ENCODE assay signal across 9 mouse cellular contexts in the genomic region with DNA sequence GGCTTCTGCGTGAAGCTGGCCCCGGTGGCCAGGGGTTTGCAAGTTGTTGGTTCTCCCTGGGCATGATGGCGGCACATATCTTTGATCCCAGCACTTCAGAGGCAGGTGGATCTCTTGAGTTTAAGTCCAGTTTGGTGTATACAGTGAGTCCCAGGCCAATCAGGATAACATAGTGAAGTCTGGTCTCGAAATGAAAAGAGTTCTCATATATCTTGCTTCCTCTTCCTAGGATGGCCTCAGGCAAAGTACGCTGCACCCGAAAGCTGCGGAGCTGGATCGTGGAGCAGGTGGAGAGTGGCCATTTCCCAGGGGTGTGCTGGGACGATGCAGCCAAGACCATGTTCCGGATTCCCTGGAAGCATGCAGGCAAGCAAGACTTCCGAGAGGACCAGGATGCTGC. TPM values are rescaled to one million over a fixed set of nuclear protein-coding genes. Genes with fewer than 3 reads are reported as not detected.
A peak's percentile ranks its signal among the peaks of the same experiment; 100 is the strongest.
DNase-seq lines count a peak whose midpoint lies in the region; ATAC-seq and TF ChIP-seq lines count a peak whose summit lies in the region.
"Had no signal": no experiment of that assay in that cellular context is flagged by ENCODE, and none has a peak within 500 bp of the region (broad histone marks: within the 10 kb centered on the region; RNA-seq: fewer than 3 reads in every experiment).

No protein-coding gene starts in this region.

- TF ChIP-seq RAD21 in MEL (IDR thresholded peaks at IDR 0.05; ENCODE audit: low read depth, low read length), result no peak

- DNase-seq in kidney, adult 18-20 months, result no peak
- no peak for DNase-seq in MEL (ENCODE audit: low read depth, low spot score)
- DNase-seq in liver, embryonic 11.5 days (ENCODE audit: low spot score), result no peak
- no peak for DNase-seq in cerebellum, adult 9-11 months
- no peak for DNase-seq in thymus, postnatal 4 days
- DNase-seq: cerebellum, postnatal 25 days had no signal

- 85% methylated on average over 11 of the region's 11 CpGs for WGBS in kidney, embryonic 16.5 days
- 88% methylated on average over 11 of the region's 11 CpGs for WGBS in liver, embryonic 11.5 days

- ATAC-seq in kidney, embryonic 16.5 days (ENCODE audit: low FRiP score, low TSS enrichment), result no peak
- no peak for ATAC-seq in liver, embryonic 11.5 days (replicated peaks; ENCODE audit: low FRiP score)

- no peaks in the 10 kb centered on the region for H3K9me3 ChIP-seq in kidney, embryonic 16.5 days (ENCODE audit: low read length)
- H3K9me3 ChIP-seq in ES-Bruce4 (replicated peaks; ENCODE audit: control insufficient read depth, insufficient read depth, low read length, poor library complexity, severe bottlenecking) (no peaks in the 10 kb centered on the region), MEL (replicated peaks; ENCODE audit: insufficient read depth, low read length) (no peaks in the 10 kb centered on the region)
- H3K9me3 ChIP-seq in liver, embryonic 11.5 days (ENCODE audit: control insufficient read depth, low read length), result no peaks in the 10 kb centered on the region
- H3K9me3 ChIP-seq: midbrain, embryonic 12.5 days had no signal

- no peaks in the 10 kb centered on the region for H3K79me2 ChIP-seq in MEL (ENCODE audit: control insufficient read depth, insufficient read depth, low read length, poor library complexity)

- H3K4me3 ChIP-seq in kidney, embryonic 16.5 days (ENCODE audit: low read length), result peak overlapping the region; percentile 49; the same call in 1 of the 2 replicates
- peak overlapping the region; percentile 22 for H3K4me3 ChIP-seq in ES-Bruce4 (ENCODE audit: low read depth, low read length)
- peak overlapping the region in 1 of 2 experiments; percentile 84; a peak in 2 of 4 replicates for H3K4me3 ChIP-seq in MEL (ENCODE audit: control insufficient read depth in 1 of 2, insufficient read depth in 1 of 2, low read depth in 2 of 2, low read length in 2 of 2)
- peak overlapping the region; percentile 60 for H3K4me3 ChIP-seq in liver, embryonic 11.5 days (ENCODE audit: low read depth, low read length)

- peaks cover 58% of the 10 kb centered on the region for H3K36me3 ChIP-seq in kidney, embryonic 16.5 days (ENCODE audit: insufficient read depth, low read length)
- peaks cover 35% of the 10 kb centered on the region for H3K36me3 ChIP-seq in ES-Bruce4 (ENCODE audit: control insufficient read depth, insufficient read depth, low read length, poor library complexity, severe bottlenecking)
- peaks cover 0 to 12% of the 10 kb centered on the region in 2 experiments; a peak in 2 of 4 replicates for H3K36me3 ChIP-seq in MEL (ENCODE audit: control insufficient read depth in 1 of 2, insufficient read depth in 2 of 2, low read length in 2 of 2)
- H3K36me3 ChIP-seq in liver, embryonic 11.5 days (ENCODE audit: control insufficient read depth, insufficient read depth, low read length), result peaks cover 40% of the 10 kb centered on the region

- H3K4me1 ChIP-seq in kidney, embryonic 16.5 days (ENCODE audit: insufficient read depth, low read length), result peaks cover 12% of the 10 kb centered on the region
- H3K4me1 ChIP-seq in ES-Bruce4 (ENCODE audit: control insufficient read depth, insufficient read depth, low read length) (peaks cover 4% of the 10 kb centered on the region), MEL (ENCODE audit: control insufficient read depth in 1 of 2, insufficient read depth in 2 of 2, low read length in 2 of 2) (peaks cover 3 to 7% of the 10 kb centered on the region in 2 experiments; a peak in 2 of 4 replicates)
- peaks cover 19% of the 10 kb centered on the region for H3K4me1 ChIP-seq in liver, embryonic 11.5 days (replicated peaks; ENCODE audit: control insufficient read depth, insufficient read depth, low read length)

- TF ChIP-seq EP300 in ES-Bruce4 (IDR thresholded peaks at IDR 0.05; ENCODE audit: insufficient read depth, low read depth, low read length) (no peak), MEL (IDR thresholded peaks at IDR 0.05; ENCODE audit: low read depth in 1 of 2, low read length in 2 of 2) (no peak)

- peak overlapping the region; percentile 86; the same call in 1 of the 2 replicates for H3K27ac ChIP-seq in kidney, embryonic 16.5 days (ENCODE audit: low read length)
- H3K27ac ChIP-seq in ES-Bruce4 (ENCODE audit: insufficient read depth, low read length) (peak overlapping the region; percentile 88), MEL (ENCODE audit: control insufficient read depth, low read depth, low read length) (peak overlapping the region; percentile 73; the same call in 1 of the 2 replicates)
- peak overlapping the region; percentile 83; the same call in 1 of the 2 replicates for H3K27ac ChIP-seq in liver, embryonic 11.5 days (ENCODE audit: low read depth, low read length)
- H3K27ac ChIP-seq: midbrain, embryonic 12.5 days had no signal

- no peak for TF ChIP-seq POLR2A in ES-Bruce4 (IDR thresholded peaks at IDR 0.05; ENCODE audit: insufficient read depth, low read length)
- no peak for TF ChIP-seq POLR2A in MEL (IDR thresholded peaks at IDR 0.05; ENCODE audit: control insufficient read depth in 1 of 2, insufficient read depth in 1 of 2, low read depth in 1 of 2, low read length in 2 of 2, poor library complexity in 1 of 2)

- no peak overlapping the region for H3K9ac ChIP-seq in kidney, embryonic 16.5 days (replicated peaks; ENCODE audit: low read length)
- H3K9ac ChIP-seq in ES-Bruce4 (ENCODE audit: low read depth, poor library complexity, severe bottlenecking) (no peak overlapping the region; the same call in 1 of the 2 replicates), MEL (ENCODE audit: control insufficient read depth, low read depth, low read length, poor library complexity, severe bottlenecking) (peak overlapping the region; percentile 65; the same call in 1 of the 2 replicates)
- H3K9ac ChIP-seq in liver, embryonic 11.5 days (ENCODE audit: low read depth, low read length), result peak overlapping the region; percentile 68

- TF ChIP-seq CTCF in ES-Bruce4 (IDR thresholded peaks at IDR 0.05; ENCODE audit: low read depth, low read length), result no peak
- TF ChIP-seq CTCF in MEL (IDR thresholded peaks at IDR 0.05 in 2 of 3, conservative IDR thresholded peaks at IDR 0.05 in 1 of 3; ENCODE audit: control insufficient read depth in 1 of 3, insufficient read depth in 1 of 3, low read depth in 2 of 3, low read length in 3 of 3, poor library complexity in 1 of 3, severe bottlenecking in 1 of 3), result no peak

- H3K4me2 ChIP-seq in kidney, embryonic 16.5 days (replicated peaks; ENCODE audit: low read depth, low read length), result peak overlapping the region; percentile 64
- H3K4me2 ChIP-seq in liver, embryonic 11.5 days, result peak overlapping the region; percentile 78

- no peaks in the 10 kb centered on the region for H3K27me3 ChIP-seq in kidney, embryonic 16.5 days (ENCODE audit: insufficient read depth, low read length)
- no peaks in the 10 kb centered on the region for H3K27me3 ChIP-seq in ES-Bruce4 (ENCODE audit: control insufficient read depth, insufficient read depth, low read length, poor library complexity, severe bottlenecking)
- no peaks in the 10 kb centered on the region for H3K27me3 ChIP-seq in MEL (ENCODE audit: control insufficient read depth in 1 of 2, insufficient read depth in 2 of 2, low read length in 2 of 2)
- no peaks in the 10 kb centered on the region for H3K27me3 ChIP-seq in liver, embryonic 11.5 days (replicated peaks; ENCODE audit: control insufficient read depth, insufficient read depth, low read length)
- H3K27me3 ChIP-seq: midbrain, embryonic 12.5 days had no signal

RNA-seq across cellular contexts. Expression of gene Irf9, which starts 1.5 kb away (rescaled TPM):
- polyA plus RNA-seq in kidney, embryonic 16.5 days (2015; fragmentation: Nextera tagmentation; extraction: Ambion mirVana), result 16.8 and 17.7 TPM in 2 replicates
- polyA plus RNA-seq in ES-Bruce4 (2011; ENCODE audit: insufficient read depth, insufficient read length, low read depth, missing spikeins) (9.6 and 10.9 TPM in 2 replicates), MEL (2012; ENCODE audit: insufficient read depth in 1 of 2, insufficient read length in 2 of 2, low read depth in 1 of 2, low replicate concordance in 2 of 2, missing spikeins in 1 of 2) (10 to 100 TPM in 1 of 2 experiments, not detected in 1; 14.8 TPM)
- total RNA-seq in MEL (2012; rRNA removed), result 5.0 and 8.5 TPM in 2 replicates
- 11.6 and 13.0 TPM in 2 replicates for polyA plus RNA-seq in liver, embryonic 11.5 days (2014; fragmentation: Nextera tagmentation; extraction: Ambion mirVana)

RNA-seq across cellular contexts. Expression of gene Rec8, which starts 13.0 kb away (rescaled TPM):
- 23.0 and 24.2 TPM in 2 replicates for polyA plus RNA-seq in kidney, embryonic 16.5 days (2015; fragmentation: Nextera tagmentation; extraction: Ambion mirVana)
- polyA plus RNA-seq in ES-Bruce4 (2011; ENCODE audit: insufficient read depth, insufficient read length, low read depth, missing spikeins) (16.4 and 20.6 TPM in 2 replicates), MEL (2012; ENCODE audit: insufficient read depth in 1 of 2, insufficient read length in 2 of 2, low read depth in 1 of 2, low replicate concordance in 2 of 2, missing spikeins in 1 of 2) (1 to 10 TPM in 1 of 2 experiments, not detected in 1; 2.5 TPM)
- 1.5 and 1.6 TPM in 2 replicates for total RNA-seq in MEL (2012; rRNA removed)
- polyA plus RNA-seq in liver, embryonic 11.5 days (2014; fragmentation: Nextera tagmentation; extraction: Ambion mirVana), result 2.8 and 5.2 TPM in 2 replicates

RNA-seq across cellular contexts. Expression of gene Rnf31, which starts 13.3 kb away (rescaled TPM):
- 21.3 and 26.2 TPM in 2 replicates for polyA plus RNA-seq in kidney, embryonic 16.5 days (2015; fragmentation: Nextera tagmentation; extraction: Ambion mirVana)
- polyA plus RNA-seq in ES-Bruce4 (2011; ENCODE audit: insufficient read depth, insufficient read length, low read depth, missing spikeins), result 31.6 and 39.1 TPM in 2 replicates
- total RNA-seq in MEL (2012; rRNA removed), result 10.7 and 12.9 TPM in 2 replicates
- polyA plus RNA-seq in MEL (2012; ENCODE audit: insufficient read depth in 1 of 2, insufficient read length in 2 of 2, low read depth in 1 of 2, low replicate concordance in 2 of 2, missing spikeins in 1 of 2), result 10 to 100 TPM in 1 of 2 experiments, not detected in 1; 24.5 TPM
- polyA plus RNA-seq in liver, embryonic 11.5 days (2014; fragmentation: Nextera tagmentation; extraction: Ambion mirVana), result 21.2 and 23.1 TPM in 2 replicates

RNA-seq across cellular contexts. Expression of gene Psme2, which starts 13.9 kb away (rescaled TPM):
- 207 and 226 TPM in 2 replicates for polyA plus RNA-seq in kidney, embryonic 16.5 days (2015; fragmentation: Nextera tagmentation; extraction: Ambion mirVana)
- polyA plus RNA-seq in ES-Bruce4 (2011; ENCODE audit: insufficient read depth, insufficient read length, low read depth, missing spikeins) (195 and 200 TPM in 2 replicates), MEL (2012; ENCODE audit: insufficient read depth in 1 of 2, insufficient read length in 2 of 2, low read depth in 1 of 2, low replicate concordance in 2 of 2, missing spikeins in 1 of 2) (100 to 1,000 TPM in 1 of 2 experiments, not detected in 1; 231 TPM)
- 98.1 and 143 TPM in 2 replicates for total RNA-seq in MEL (2012; rRNA removed)
- polyA plus RNA-seq in liver, embryonic 11.5 days (2014; fragmentation: Nextera tagmentation; extraction: Ambion mirVana), result 256 and 277 TPM in 2 replicates

RNA-seq across cellular contexts. Expression of gene Emc9, which starts 19.7 kb away (rescaled TPM):
- 9.3 and 9.5 TPM in 2 replicates for polyA plus RNA-seq in kidney, embryonic 16.5 days (2015; fragmentation: Nextera tagmentation; extraction: Ambion mirVana)
- polyA plus RNA-seq in ES-Bruce4 (2011; ENCODE audit: insufficient read depth, insufficient read length, low read depth, missing spikeins) (5.3 and 6.1 TPM in 2 replicates), MEL (2012; ENCODE audit: insufficient read depth in 1 of 2, insufficient read length in 2 of 2, low read depth in 1 of 2, low replicate concordance in 2 of 2, missing spikeins in 1 of 2) (10 to 100 TPM in 1 of 2 experiments, not detected in 1; 38.7 TPM)
- 55.4 and 59.4 TPM in 2 replicates for total RNA-seq in MEL (2012; rRNA removed)
- 44.5 and 46.2 TPM in 2 replicates for polyA plus RNA-seq in liver, embryonic 11.5 days (2014; fragmentation: Nextera tagmentation; extraction: Ambion mirVana)

Comparison
In these comparisons a context has a peak if more than half of its experiments do, and no peak if none do; other contexts are left out.
1. H3K9ac ChIP-seq: peak in MEL (single experiment) and liver, embryonic 11.5 days (single experiment); none in kidney, embryonic 16.5 days (single experiment) and ES-Bruce4 (single experiment).
2. Peak in every context shown above with its lines, with median percentiles within 50 percentile points of each other: H3K27ac ChIP-seq.